Mouse (Mus musculus) ES-E14 (cell line): ENCODE measurements around the gene Cbarp.

ENCODE experiments used
- CHD2 ChIP-seq: IDR thresholded peaks from 2 replicates; pipeline ENCODE4 v1.6.1; 2014; ENCODE audit warnings: mild to moderate bottlenecking, low read depth, low read length, inconsistent platforms
- MAFK ChIP-seq: IDR thresholded peaks from 2 replicates; pipeline ENCODE4 v1.6.1; 2014; ENCODE audit warnings: mild to moderate bottlenecking, low read depth, low read length, inconsistent platforms; ENCODE audit not compliant: insufficient read depth
- ZC3H11A ChIP-seq: IDR thresholded peaks from 2 replicates; pipeline ENCODE4 v1.6.1; 2012; ENCODE audit warnings: low read depth, mild to moderate bottlenecking, inconsistent platforms, low read length, borderline replicate concordance

DNA sequence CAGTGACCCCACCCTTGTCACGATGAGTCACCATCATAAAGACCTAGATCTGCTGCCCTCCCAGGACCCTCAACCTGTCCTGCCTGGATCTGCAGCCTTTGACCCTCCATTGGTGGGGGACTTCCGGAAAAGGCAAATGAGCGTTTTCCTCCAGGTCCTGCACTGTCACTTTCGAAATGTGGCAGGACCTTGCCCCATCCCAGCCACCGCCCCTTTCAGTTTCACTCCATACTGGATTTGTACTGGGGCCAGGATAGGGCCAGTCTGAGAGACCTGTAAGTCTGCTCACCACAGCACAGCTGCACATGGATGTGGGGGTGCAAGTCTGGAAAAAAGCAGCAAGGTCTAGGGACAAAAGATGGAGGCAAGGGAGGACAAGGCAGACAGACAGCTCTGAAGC is 42.0 kb downstream of the Cbarp start:
- TF ChIP-seq ZC3H11A (no peak), MAFK (no peak), CHD2 (no peak)
